Mouse (Mus musculus): ENCODE results near the gene Gpcpd1.

DNA sequence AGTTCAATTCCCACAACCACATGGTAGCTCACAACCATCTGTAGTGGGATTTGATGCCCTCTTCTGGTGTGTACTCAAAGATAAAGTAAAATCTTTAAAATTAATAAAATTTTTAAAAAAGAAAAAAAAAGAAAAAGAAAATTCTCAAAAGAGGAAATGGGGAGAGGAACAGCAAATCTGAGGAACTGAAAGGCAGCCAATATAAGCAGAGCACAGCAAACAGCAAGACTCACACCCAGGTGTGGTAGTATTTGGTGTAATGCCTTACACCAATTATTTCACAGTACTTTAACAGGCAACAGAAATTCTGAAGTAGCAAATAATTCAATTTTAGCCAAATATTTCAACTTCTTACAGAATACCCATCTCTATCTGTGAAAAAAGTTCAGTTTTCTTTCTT, 16.7 kb downstream of the Gpcpd1 start:
- TF ChIP-seq CTCF (conservative IDR thresholded peaks at IDR 0.05; ENCODE audit: low read length) (no peak), POU5F1 (IDR thresholded peaks at IDR 0.05; ENCODE audit: borderline replicate concordance, low read length) (no peak), NANOG (IDR thresholded peaks at IDR 0.05; ENCODE audit: borderline replicate concordance, low read length) (no peak)
